Mouse (Mus musculus) liver, embryonic 16.5 days (tissue): ENCODE measurements around the gene Fem1a. TPM values are rescaled to one million over a fixed set of nuclear protein-coding genes. Genes with fewer than 3 reads are reported as not detected.

Source experiments
- ATAC-seq: fragments of 200-750 bp; cut with Nextera tagmentation; 2 replicates; pipeline ENCODE4 v1.8.0; 2017; ENCODE audit warnings: low read depth, mild to moderate bottlenecking, moderate number of reproducible peaks, moderate library complexity
- H3K27ac ChIP-seq: fragments of 300-500 bp; sonication (generic); 2 replicates; pipeline ENCODE4 v1.5.1; 2014; ENCODE audit warnings: mild to moderate bottlenecking, low read length
- H3K27me3 ChIP-seq: fragments of 300-500 bp; sonication (generic); 2 replicates; pipeline ENCODE4 v1.6.1; 2014; ENCODE audit warnings: low read depth, low read length, mixed read lengths; ENCODE audit not compliant: control insufficient read depth, insufficient read depth
- H3K36me3 ChIP-seq: fragments of 300-500 bp; sonication (generic); 2 replicates; pipeline ENCODE4 v1.6.1; 2014; ENCODE audit warnings: mild to moderate bottlenecking; ENCODE audit not compliant: control insufficient read depth, insufficient read depth
- H3K4me1 ChIP-seq: fragments of 300-500 bp; sonication (generic); 2 replicates; pipeline ENCODE4 v1.6.1; 2014; ENCODE audit warnings: low read depth, low read length, mixed read lengths; ENCODE audit not compliant: control insufficient read depth
- H3K4me2 ChIP-seq: fragments of 300-500 bp; sonication (generic); 2 replicates; pipeline ENCODE4 v1.6.1; 2014; ENCODE audit warnings: low read depth, low read length, mixed read lengths
- H3K4me3 ChIP-seq: fragments of 300-500 bp; sonication (generic); 2 replicates; pipeline ENCODE4 v1.5.1; 2014; ENCODE audit warnings: low read depth, mild to moderate bottlenecking, low read length
- H3K9ac ChIP-seq: fragments of 300-500 bp; sonication (generic); 2 replicates; pipeline ENCODE4 v1.6.1; 2014; ENCODE audit warnings: low read depth, low read length
- H3K9me3 ChIP-seq: fragments of 300-500 bp; sonication (generic); replicated peaks from 2 replicates; pipeline ENCODE4 v1.6.1; 2016; ENCODE audit warnings: low read length; ENCODE audit not compliant: control insufficient read depth
- WGBS: fragments of 180-500 bp; shearing (Covaris S2); extraction: QIAGEN DNeasy Blood & Tissue Kit; methylation state at CpG from one replicate; pipeline ENCODE4 v1.1.7; 2014; ENCODE audit not compliant: insufficient replicate concordance; 5-methylcytosine and 5-hydroxymethylcytosine counted together
- polyA plus RNA-seq: library from polyadenylated mRNA; unstranded; fragments of >200 nt; fragmentation: Nextera tagmentation; extraction: Ambion mirVana; gene quantifications from 2 replicates; pipeline ENCODE4 v1.2.1, GENCODE M21; 2015

Gene Fem1a
- polyA plus RNA-seq: 5.2 and 5.7 TPM in 2 replicates

GRCm38 (mm10) chr17:56256239-56256881 is at the start of gene Fem1a:
Gene Fem1a, plus strand, starts transcription at chr17:56256810.
- Histone ChIP-seq H3K36me3 (peaks cover 17% of the 10 kb centered on the region), H3K4me1 (peaks cover 37% of the 10 kb centered on the region), H3K27ac (peak within 1 kb of the TSS; percentile 98), H3K4me3 (peak within 1 kb of the TSS; percentile 78), H3K9ac (peak within 1 kb of the TSS; percentile 77), H3K9me3 (no peaks in the 10 kb centered on the region), H3K27me3 (no peaks in the 10 kb centered on the region), H3K4me2 (peak within 1 kb of the TSS; percentile 98)
- under 1% methylated on average over 28 of the region's 28 CpGs for WGBS
- peak; percentile 89 for ATAC-seq

- WGBS: 62% methylated on average over 6 of the region's 6 CpGs
- Histone ChIP-seq H3K4me1 (peaks cover 14% of the 10 kb centered on the region), H3K36me3 (peaks cover 38% of the 10 kb centered on the region), H3K4me2 (no peak overlapping the region), H3K27ac (peak overlapping the region; percentile 51; the same call in 1 of the 2 replicates), H3K27me3 (no peaks in the 10 kb centered on the region), H3K9me3 (no peaks in the 10 kb centered on the region), H3K9ac (no peak overlapping the region), H3K4me3 (no peak overlapping the region)
- ATAC-seq: no peak
Measured at GRCm38 (mm10) chr17:56206986-56207674, 49.5 kb upstream of the Fem1a start.

- Histone ChIP-seq H3K36me3 (peaks cover 30% of the 10 kb centered on the region), H3K9ac (no peak overlapping the region), H3K4me3 (no peak overlapping the region), H3K27ac (no peak overlapping the region), H3K4me2 (no peak overlapping the region), H3K27me3 (no peaks in the 10 kb centered on the region), H3K4me1 (peaks cover 18% of the 10 kb centered on the region), H3K9me3 (no peaks in the 10 kb centered on the region)
- 70% methylated on average over 9 of the region's 9 CpGs for WGBS
- ATAC-seq: no peak
Measured at GRCm38 (mm10) chr17:56207963-56208530, 48.6 kb upstream of the Fem1a start.

- Histone ChIP-seq H3K9ac (no peak overlapping the region), H3K27me3 (no peaks in the 10 kb centered on the region), H3K36me3 (peaks cover 27% of the 10 kb centered on the region), H3K9me3 (no peaks in the 10 kb centered on the region), H3K4me2 (no peak overlapping the region), H3K4me1 (peaks cover 20% of the 10 kb centered on the region), H3K27ac (no peak overlapping the region), H3K4me3 (no peak overlapping the region)
- ATAC-seq: no peak
- 72% methylated on average over 3 of the region's 3 CpGs for WGBS
Measured at GRCm38 (mm10) chr17:56208821-56209220, 47.8 kb upstream of the Fem1a start.

GRCm38 (mm10) chr17:56211090-56211489 is 45.5 kb upstream of the Fem1a start:
- Histone ChIP-seq H3K4me3 (no peak overlapping the region), H3K4me1 (peaks cover 20% of the 10 kb centered on the region), H3K9ac (no peak overlapping the region), H3K27ac (no peak overlapping the region), H3K27me3 (no peaks in the 10 kb centered on the region), H3K9me3 (no peaks in the 10 kb centered on the region), H3K4me2 (no peak overlapping the region), H3K36me3 (peaks cover 20% of the 10 kb centered on the region)
- WGBS: 77% methylated on average over 2 of the region's 2 CpGs
- no peak for ATAC-seq

GRCm38 (mm10) chr17:56212676-56213075 is 43.9 kb upstream of the Fem1a start:
- Histone ChIP-seq H3K4me2 (no peak overlapping the region), H3K36me3 (peaks cover 17% of the 10 kb centered on the region), H3K4me3 (no peak overlapping the region), H3K27me3 (no peaks in the 10 kb centered on the region), H3K9ac (peak overlapping the region; percentile 9; the same call in 1 of the 2 replicates), H3K4me1 (peaks cover 26% of the 10 kb centered on the region), H3K9me3 (no peaks in the 10 kb centered on the region), H3K27ac (peak overlapping the region; percentile 75)
- 16% methylated on average over 6 of the region's 6 CpGs for WGBS
- ATAC-seq: peak; percentile 81

GRCm38 (mm10) chr17:56214229-56214628 is 42.4 kb upstream of the Fem1a start:
- Histone ChIP-seq H3K27ac (no peak overlapping the region), H3K4me3 (no peak overlapping the region), H3K27me3 (no peaks in the 10 kb centered on the region), H3K4me1 (peaks cover 31% of the 10 kb centered on the region), H3K9me3 (no peaks in the 10 kb centered on the region), H3K9ac (no peak overlapping the region), H3K36me3 (peaks cover 14% of the 10 kb centered on the region), H3K4me2 (no peak overlapping the region)
- 77% methylated on average over 1 of the region's 1 CpGs for WGBS
- no peak for ATAC-seq

- H3K27me3 ChIP-seq: no peaks in the 10 kb centered on the region
- peak overlapping the region; percentile 82 for H3K9ac ChIP-seq
- no peaks in the 10 kb centered on the region for H3K9me3 ChIP-seq
- H3K4me1 ChIP-seq: peaks cover 22% of the 10 kb centered on the region
- peak overlapping the region; percentile 87 for H3K4me2 ChIP-seq
- H3K4me3 ChIP-seq: peak overlapping the region; percentile 82
- ATAC-seq: no peak
- 63% methylated on average over 13 of the region's 13 CpGs for WGBS
- H3K27ac ChIP-seq: no peak overlapping the region
- no peaks in the 10 kb centered on the region for H3K36me3 ChIP-seq
Measured at GRCm38 (mm10) chr17:56217670-56218069, 38.9 kb upstream of the Fem1a start.
